Mouse (Mus musculus) CH12.LX (cell line): ENCODE data around the gene Zc3h15. TPM values are rescaled to one million over a fixed set of nuclear protein-coding genes. Genes with fewer than 3 reads are reported as not detected.

ENCODE experiments used
- DNase-seq: peaks from one replicate; pipeline ENCODE4 v3.0.0-alpha.2; 2013; ENCODE audit errors: extremely low read depth
- H3K27ac ChIP-seq: 2 replicates; pipeline ENCODE4 v1.5.1; 2012; ENCODE audit warnings: low read depth, mild to moderate bottlenecking, control low read depth, moderate library complexity; ENCODE audit not compliant: insufficient read depth
- H3K27me3 ChIP-seq: replicated peaks from 2 replicates; pipeline ENCODE3; 2012; ENCODE audit warnings: inconsistent platforms
- H3K36me3 ChIP-seq, 2 experiments: replicated peaks in 1 of 2; 2 replicates each; pipeline versions ENCODE3 to v1.6.1; 2012; ENCODE audit warnings: inconsistent platforms in 1 of 2, low read length in 1 of 2, mild to moderate bottlenecking in 1 of 2, mixed read lengths in 1 of 2, moderate library complexity in 1 of 2; ENCODE audit not compliant: control insufficient read depth in 1 of 2, insufficient read depth in 1 of 2
- H3K4me1 ChIP-seq, 2 experiments: 2 replicates each; pipeline ENCODE4 v1.6.1; 2012; ENCODE audit warnings: inconsistent platforms in 1 of 2, moderate library complexity in 1 of 2; ENCODE audit not compliant: insufficient read depth in 2 of 2, control insufficient read depth in 1 of 2
- H3K4me2 ChIP-seq: 2 replicates; pipeline ENCODE4 v1.6.1; 2012; ENCODE audit warnings: low read depth, mild to moderate bottlenecking, control low read depth; ENCODE audit not compliant: poor library complexity, insufficient read depth, severe bottlenecking
- H3K4me3 ChIP-seq, 3 experiments: fragments of 150-350 bp in 1 of 3; sonication (generic) in 1 of 3; replicated peaks in 1 of 3; 2 replicates each; pipeline versions ENCODE3 to v1.5.1; 2011 to 2012; ENCODE audit warnings: low read depth in 2 of 3, low read length in 2 of 3, mild to moderate bottlenecking in 2 of 3, moderate library complexity in 2 of 3, control low read depth in 1 of 3, improper control_type of control experiment in 1 of 3, inconsistent platforms in 1 of 3, mixed read lengths in 1 of 3; ENCODE audit not compliant: poor library complexity in 1 of 3
- H3K79me2 ChIP-seq: replicated peaks from 2 replicates; pipeline ENCODE4 v1.6.1; 2012; ENCODE audit warnings: mild to moderate bottlenecking, moderate library complexity; ENCODE audit not compliant: control insufficient read depth, poor library complexity, insufficient read depth, severe bottlenecking; ENCODE audit errors: extremely low read depth
- H3K9ac ChIP-seq: 2 replicates; pipeline ENCODE4 v1.6.1; 2012; ENCODE audit warnings: low read depth, mild to moderate bottlenecking, control low read depth, moderate library complexity; ENCODE audit not compliant: insufficient read depth
- H3K9me3 ChIP-seq: replicated peaks from 2 replicates; pipeline ENCODE3; 2012; ENCODE audit warnings: low read length, inconsistent platforms, mixed read lengths
- CHD1 ChIP-seq: IDR thresholded peaks from 2 replicates; pipeline ENCODE4 v1.6.1; 2012; ENCODE audit warnings: low read depth, low read length, improper control_type of control experiment, inconsistent platforms
- CHD2 ChIP-seq: IDR thresholded peaks from 2 replicates; pipeline ENCODE4 v1.6.1; 2011; ENCODE audit warnings: low read length, improper control_type of control experiment
- CTCF ChIP-seq, 2 experiments: IDR thresholded peaks in 1 of 2; conservative IDR thresholded peaks in 1 of 2; 2 replicates each; pipeline ENCODE4 v1.5.1; 2011 to 2012; ENCODE audit warnings: low read depth in 2 of 2, low read length in 2 of 2, improper control_type of control experiment in 1 of 2, inconsistent platforms in 1 of 2, mild to moderate bottlenecking in 1 of 2, moderate library complexity in 1 of 2
- ELF1 ChIP-seq: IDR thresholded peaks from 2 replicates; pipeline ENCODE4 v1.6.1; 2014; ENCODE audit warnings: low read depth, mild to moderate bottlenecking, inconsistent platforms, low read length, improper control_type of control experiment
- IRF4 ChIP-seq: IDR thresholded peaks from 2 replicates; pipeline ENCODE4 v1.6.1; 2014; ENCODE audit warnings: low read depth, mild to moderate bottlenecking, inconsistent platforms, low read length, improper control_type of control experiment
- JUN ChIP-seq: IDR thresholded peaks from 2 replicates; pipeline ENCODE4 v1.6.1; 2011; ENCODE audit warnings: low read depth, mild to moderate bottlenecking, low read length, improper control_type of control experiment, moderate library complexity; ENCODE audit not compliant: insufficient read depth
- KAT2A ChIP-seq: IDR thresholded peaks from 2 replicates; pipeline ENCODE4 v1.6.1; 2012; ENCODE audit warnings: low read length, improper control_type of control experiment, inconsistent platforms; ENCODE audit not compliant: insufficient replicate concordance
- MAFK ChIP-seq: IDR thresholded peaks from 2 replicates; pipeline ENCODE4 v1.6.1; 2011; ENCODE audit warnings: low read length, improper control_type of control experiment; ENCODE audit not compliant: insufficient replicate concordance
- MAZ ChIP-seq: IDR thresholded peaks from 2 replicates; pipeline ENCODE4 v1.6.1; 2012; ENCODE audit warnings: low read depth, mild to moderate bottlenecking, inconsistent platforms, low read length, improper control_type of control experiment, moderate library complexity
- NELFE ChIP-seq: IDR thresholded peaks from 2 replicates; pipeline ENCODE4 v1.6.1; 2011; ENCODE audit warnings: low read depth, low read length, improper control_type of control experiment
- NRF1 ChIP-seq: IDR thresholded peaks from 2 replicates; pipeline ENCODE4 v1.6.1; 2014; ENCODE audit warnings: low read depth, mild to moderate bottlenecking, inconsistent platforms, low read length, improper control_type of control experiment, moderate library complexity
- POLR2A ChIP-seq: IDR thresholded peaks from 2 replicates; pipeline ENCODE4 v1.6.1; 2011; ENCODE audit warnings: low read depth, mild to moderate bottlenecking, improper control_type of control experiment, low read length
- POLR2AphosphoS2 ChIP-seq: IDR thresholded peaks from 2 replicates; pipeline ENCODE4 v1.6.1; 2011; ENCODE audit warnings: low read depth, low read length, improper control_type of control experiment
- RAD21 ChIP-seq: IDR thresholded peaks from 2 replicates; pipeline ENCODE4 v1.6.1; 2011; ENCODE audit warnings: low read depth, mild to moderate bottlenecking, low read length, improper control_type of control experiment, moderate library complexity
- SMC3 ChIP-seq: IDR thresholded peaks from 2 replicates; pipeline ENCODE4 v1.6.1; 2011; ENCODE audit warnings: low read depth, low read length, improper control_type of control experiment
- TBP ChIP-seq: conservative IDR thresholded peaks from 2 replicates; pipeline ENCODE4 v1.6.1; 2011; ENCODE audit warnings: low read depth, low read length, improper control_type of control experiment
- TCF12 ChIP-seq: IDR thresholded peaks from 2 replicates; pipeline ENCODE4 v1.6.1; 2014; ENCODE audit warnings: low read depth, mild to moderate bottlenecking, inconsistent platforms, low read length, improper control_type of control experiment
- USF1 ChIP-seq: IDR thresholded peaks from 2 replicates; pipeline ENCODE4 v1.6.1; 2014; ENCODE audit warnings: low read depth, mild to moderate bottlenecking, inconsistent platforms, low read length, improper control_type of control experiment
- USF2 ChIP-seq: conservative IDR thresholded peaks from 2 replicates; pipeline ENCODE4 v1.6.1; 2011; ENCODE audit warnings: low read depth, low read length, improper control_type of control experiment
- ZNF384 ChIP-seq: IDR thresholded peaks from 2 replicates; pipeline ENCODE4 v1.6.1; 2012; ENCODE audit warnings: low read depth, low read length, improper control_type of control experiment, inconsistent platforms
- dilution Hi-C: fragments of 300-500 bp; cut with MboI; formaldehyde crosslinking; loops from 2 replicates; pipeline ENCODE4 v1.14.3; 2020; ENCODE audit warnings: low sequenced_read_pairs; ENCODE audit not compliant: extremely low pct_unique_long_range_greater_than_20kb, extremely low pct_ligation_motif_present
- in situ Hi-C: fragments of 300-500 bp; cut with MboI; formaldehyde crosslinking; loops from 3 replicates; pipeline ENCODE4 v1.14.3; 2019; ENCODE audit warnings: low sequenced_read_pairs, low pct_ligation_motif_present, low pct_unique_long_range_greater_than_20kb, mixed read lengths
- polyA plus RNA-seq: library from polyadenylated mRNA; unstranded; fragments of >175 nt; gene quantifications from 2 replicates; pipeline ENCODE4 v1.2.1, GENCODE M21; 2012; ENCODE audit warnings: low read depth; ENCODE audit not compliant: insufficient read length
- total RNA-seq, 2 experiments: library from RNA; depleted of rRNA; stranded (reverse); fragments of 300-350 nt in 1 of 2; fragments of >200 nt in 1 of 2; gene quantifications; 2 replicates each; pipeline ENCODE4 v1.2.3; 2012 to 2014

The Zc3h15 gene
- total and polyA plus RNA-seq, 3 experiments, result 172 to 277 (median 233) TPM

DNA sequence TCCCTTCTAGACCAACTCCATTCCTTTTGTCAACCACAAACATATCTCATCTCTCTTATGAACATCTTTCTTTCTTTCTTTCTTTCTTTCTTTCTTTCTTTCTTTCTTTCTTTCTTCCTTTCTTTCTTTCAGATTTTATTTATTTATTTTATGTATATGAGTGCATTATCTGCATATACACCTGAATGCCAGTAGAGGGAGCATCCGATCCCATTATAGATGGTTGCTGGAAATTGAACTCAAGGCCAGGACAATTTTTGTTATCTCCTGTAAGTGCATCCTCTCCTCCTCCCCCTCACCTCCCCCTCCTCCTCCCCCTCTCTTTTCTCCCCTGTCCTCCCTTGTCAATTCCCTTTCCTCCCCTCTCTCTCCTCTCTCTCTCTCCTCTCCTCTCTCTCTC, 54.2 kb downstream of the Zc3h15 start:
- Histone ChIP-seq H3K79me2 (no peaks in the 10 kb centered on the region), H3K27ac (no peak overlapping the region), H3K4me2 (no peak overlapping the region), H3K9me3 (no peaks in the 10 kb centered on the region), H3K4me3 (no peak overlapping the region), H3K9ac (no peak overlapping the region), H3K27me3 (no peaks in the 10 kb centered on the region), H3K4me1 (peaks cover 25 to 55% of the 10 kb centered on the region in 2 experiments), H3K36me3 (peaks cover 0 to 3% of the 10 kb centered on the region in 2 experiments)
- in situ Hi-C loops, result no loop called here
- no peak for DNase-seq
- TF ChIP-seq ELF1 (no peak), NRF1 (no peak), POLR2AphosphoS2 (no peak), RAD21 (peak; percentile 57), CHD1 (no peak), CHD2 (no peak), USF2 (no peak), MAFK (no peak), KAT2A (no peak), IRF4 (no peak), SMC3 (peak; percentile 50), JUN (no peak), ZNF384 (no peak), USF1 (no peak), TCF12 (no peak), NELFE (no peak), POLR2A (no peak), CTCF (conservative IDR thresholded peaks at IDR 0.05 in 1 of 2, IDR thresholded peaks at IDR 0.05 in 1 of 2; ENCODE audit: low read depth in 2 of 2, low read length in 2 of 2) (peak in 1 of 2 experiments; percentile 61; a peak in 2 of 4 replicates)
- dilution Hi-C loops, result no loop called here

DNA sequence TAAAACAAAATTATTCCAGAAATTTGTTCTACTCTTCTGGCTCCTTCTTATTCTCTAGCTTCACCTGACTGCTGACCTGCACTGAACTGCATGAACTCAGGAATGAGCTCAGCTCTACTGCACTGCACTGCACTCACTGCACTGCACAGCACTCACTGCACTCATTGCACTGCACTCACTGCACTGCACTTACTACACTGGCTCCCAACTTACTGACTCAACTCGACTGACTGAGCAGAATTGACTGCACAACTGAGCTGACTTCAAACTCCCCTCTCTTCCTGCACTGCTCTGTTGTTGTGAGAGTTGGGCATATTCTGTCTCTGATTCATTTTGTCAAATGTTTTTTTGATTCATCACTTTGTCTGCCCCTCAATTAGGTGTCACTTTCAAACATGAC, 55.1 kb downstream of the Zc3h15 start:
- no peak overlapping the region for H3K4me2 ChIP-seq
- in situ Hi-C loops (no loop called here), dilution Hi-C loops (no loop called here)
- H3K36me3 ChIP-seq, result peaks cover 0 to 2% of the 10 kb centered on the region in 2 experiments
- peaks cover 25 to 51% of the 10 kb centered on the region in 2 experiments for H3K4me1 ChIP-seq
- no peak overlapping the region for H3K9ac ChIP-seq
- no peaks in the 10 kb centered on the region for H3K9me3 ChIP-seq
- no peaks in the 10 kb centered on the region for H3K79me2 ChIP-seq
- no peaks in the 10 kb centered on the region for H3K27me3 ChIP-seq
- TF ChIP-seq TBP (no peak), MAZ (no peak), CTCF (conservative IDR thresholded peaks at IDR 0.05 in 1 of 2, IDR thresholded peaks at IDR 0.05 in 1 of 2; ENCODE audit: low read depth in 2 of 2, low read length in 2 of 2) (no peak)
- peak overlapping the region; percentile 13; the same call in 1 of the 2 replicates for H3K27ac ChIP-seq
- no peak for DNase-seq
- no peak overlapping the region for H3K4me3 ChIP-seq
